Mouse (Mus musculus): Measurements from ENCODE around the gene Ehd1. TPM values are rescaled to one million over a fixed set of nuclear protein-coding genes. Genes with fewer than 3 reads are reported as not detected.

The Ehd1 gene
- polyA plus RNA-seq, 1 experiment from 2014 or later, result 96.9 TPM

GRCm38 (mm10) chr19:6272738-6273137 lies 3.8 kb upstream of the Ehd1 start:
- WGBS, result 92% methylated on average over 4 of the region's 4 CpGs
- ATAC-seq (ENCODE audit: low FRiP score, low read depth), result no peak
- Histone ChIP-seq H3K27ac (replicated peaks) (no peak overlapping the region), H3K4me1 (peaks cover 15% of the 10 kb centered on the region), H3K27me3 (0 out of 2 replicates have a peak, but pooled peaks cover 3% of the 10 kb centered on the region), H3K9me3 (no peaks in the 10 kb centered on the region), H3K9ac (replicated peaks) (no peak overlapping the region), H3K4me3 (no peak overlapping the region), H3K4me2 (replicated peaks) (no peak overlapping the region), H3K36me3 (no peaks in the 10 kb centered on the region)

GRCm38 (mm10) chr19:6273592-6273991 lies 2.9 kb upstream of the Ehd1 start:
- Histone ChIP-seq H3K4me3 (no peak overlapping the region), H3K4me1 (peaks cover 20% of the 10 kb centered on the region), H3K4me2 (replicated peaks) (no peak overlapping the region), H3K27ac (replicated peaks) (no peak overlapping the region), H3K9me3 (no peaks in the 10 kb centered on the region), H3K27me3 (no peaks in the 10 kb centered on the region), H3K36me3 (no peaks in the 10 kb centered on the region), H3K9ac (replicated peaks) (no peak overlapping the region)
- ATAC-seq (ENCODE audit: low FRiP score, low read depth), result no peak
- 90% methylated on average over 4 of the region's 4 CpGs for WGBS

GRCm38 (mm10) chr19:6273998-6274608 lies 2.4 kb upstream of the Ehd1 start:
- H3K4me2 ChIP-seq (replicated peaks), result no peak overlapping the region
- no peak overlapping the region for H3K9ac ChIP-seq (replicated peaks)
- H3K4me3 ChIP-seq, result no peak overlapping the region
- 92% methylated on average over 13 of the region's 13 CpGs for WGBS
- ATAC-seq (ENCODE audit: low FRiP score, low read depth), result no peak
- H3K27ac ChIP-seq (replicated peaks), result no peak overlapping the region
- H3K36me3 ChIP-seq, result no peaks in the 10 kb centered on the region
- H3K27me3 ChIP-seq, result no peaks in the 10 kb centered on the region
- peaks cover 26% of the 10 kb centered on the region for H3K4me1 ChIP-seq
- H3K9me3 ChIP-seq, result no peaks in the 10 kb centered on the region

- H3K27me3 ChIP-seq, result no peaks in the 10 kb centered on the region
- 8% methylated on average over 15 of the region's 15 CpGs for WGBS
- ATAC-seq (ENCODE audit: low FRiP score, low read depth), result peak; percentile 31; the same call in 1 of the 2 replicates
- H3K27ac ChIP-seq (replicated peaks), result peak overlapping the region; percentile 56
- H3K4me1 ChIP-seq, result peaks cover 37% of the 10 kb centered on the region
- H3K9ac ChIP-seq (replicated peaks), result peak overlapping the region; percentile 72
- H3K9me3 ChIP-seq, result no peaks in the 10 kb centered on the region
- H3K4me2 ChIP-seq (replicated peaks), result peak overlapping the region; percentile 95
- H3K36me3 ChIP-seq, result peaks cover 12% of the 10 kb centered on the region; the same call in 1 of the 2 replicates
- peak overlapping the region; percentile 82 for H3K4me3 ChIP-seq
Observed at GRCm38 (mm10) chr19:6275740-6276389, 660 bp upstream of the Ehd1 start.

- no peak for ATAC-seq (ENCODE audit: low FRiP score, low read depth)
- no peaks in the 10 kb centered on the region for H3K27me3 ChIP-seq
- peaks cover 31% of the 10 kb centered on the region for H3K36me3 ChIP-seq
- peak overlapping the region; percentile 82 for H3K4me3 ChIP-seq
- H3K9ac ChIP-seq (replicated peaks), result peak overlapping the region; percentile 88
- 10% methylated on average over 10 of the region's 10 CpGs for WGBS
- H3K27ac ChIP-seq (replicated peaks), result no peak overlapping the region
- peak overlapping the region; percentile 95 for H3K4me2 ChIP-seq (replicated peaks)
- H3K9me3 ChIP-seq, result no peaks in the 10 kb centered on the region
- peaks cover 37% of the 10 kb centered on the region for H3K4me1 ChIP-seq
Observed at GRCm38 (mm10) chr19:6277661-6278438, 1.3 kb downstream of the Ehd1 start.

GRCm38 (mm10) chr19:6278439-6279073 lies 2.0 kb downstream of the Ehd1 start:
- 49% methylated on average over 6 of the region's 6 CpGs for WGBS
- Histone ChIP-seq H3K9me3 (no peaks in the 10 kb centered on the region), H3K9ac (replicated peaks) (peak overlapping the region; percentile 88), H3K36me3 (peaks cover 38% of the 10 kb centered on the region), H3K27ac (replicated peaks) (no peak overlapping the region), H3K4me3 (peak overlapping the region; percentile 82), H3K4me2 (replicated peaks) (peak overlapping the region; percentile 95), H3K4me1 (peaks cover 37% of the 10 kb centered on the region), H3K27me3 (no peaks in the 10 kb centered on the region)
- ATAC-seq (ENCODE audit: low FRiP score, low read depth), result no peak

GRCm38 (mm10) chr19:6279481-6280144 lies 3.1 kb downstream of the Ehd1 start:
- Histone ChIP-seq H3K9ac (replicated peaks) (peak overlapping the region; percentile 88; the same call in 1 of the 2 replicates), H3K4me1 (peaks cover 37% of the 10 kb centered on the region), H3K27ac (replicated peaks) (no peak overlapping the region; the same call in 1 of the 2 replicates), H3K36me3 (peaks cover 48% of the 10 kb centered on the region), H3K9me3 (no peaks in the 10 kb centered on the region), H3K4me3 (peak overlapping the region; percentile 82; the same call in 1 of the 2 replicates), H3K4me2 (replicated peaks) (peak overlapping the region; percentile 95), H3K27me3 (no peaks in the 10 kb centered on the region)
- ATAC-seq (ENCODE audit: low FRiP score, low read depth), result no peak
- 90% methylated on average over 6 of the region's 6 CpGs for WGBS

- Histone ChIP-seq H3K9ac (replicated peaks) (no peak overlapping the region), H3K36me3 (peaks cover 57% of the 10 kb centered on the region)
- no peak for ATAC-seq (ENCODE audit: low FRiP score, low read depth)
Observed at GRCm38 (mm10) chr19:6280554-6280953, 4.0 kb downstream of the Ehd1 start.

GRCm38 (mm10) chr19:6281122-6282020 lies 4.8 kb downstream of the Ehd1 start:
- no peak overlapping the region for H3K4me3 ChIP-seq
- H3K36me3 ChIP-seq, result peaks cover 65% of the 10 kb centered on the region
- H3K4me1 ChIP-seq, result peaks cover 26% of the 10 kb centered on the region
- 86% methylated on average over 14 of the region's 14 CpGs for WGBS
- peak overlapping the region; percentile 11; the same call in 1 of the 2 replicates for H3K9ac ChIP-seq (replicated peaks)
- no peak overlapping the region for H3K4me2 ChIP-seq (replicated peaks)
- H3K27ac ChIP-seq (replicated peaks), result no peak overlapping the region
- no peaks in the 10 kb centered on the region for H3K9me3 ChIP-seq
- H3K27me3 ChIP-seq, result no peaks in the 10 kb centered on the region
- no peak for ATAC-seq (ENCODE audit: low FRiP score, low read depth)

More at GRCm38 (mm10) chr19:6280554-6280953, 4.0 kb downstream of the Ehd1 start:
- Histone ChIP-seq H3K4me3 (no peak overlapping the region), H3K9me3 (no peaks in the 10 kb centered on the region), H3K4me1 (peaks cover 33% of the 10 kb centered on the region), H3K27ac (replicated peaks) (no peak overlapping the region), H3K4me2 (replicated peaks) (no peak overlapping the region), H3K27me3 (no peaks in the 10 kb centered on the region)
- WGBS, result 91% methylated on average over 7 of the region's 7 CpGs

GRCm38 (mm10) chr19:6283001-6283400 lies 6.5 kb downstream of the Ehd1 start:
- Histone ChIP-seq H3K4me3 (no peak overlapping the region), H3K36me3 (peaks cover 79% of the 10 kb centered on the region), H3K27me3 (no peaks in the 10 kb centered on the region), H3K27ac (replicated peaks) (no peak overlapping the region), H3K4me1 (peaks cover 23% of the 10 kb centered on the region), H3K4me2 (replicated peaks) (no peak overlapping the region), H3K9me3 (no peaks in the 10 kb centered on the region), H3K9ac (replicated peaks) (no peak overlapping the region)
- WGBS, result 90% methylated on average over 5 of the region's 5 CpGs
- no peak for ATAC-seq (ENCODE audit: low FRiP score, low read depth)
